In genomic region chr13:63556431-63556830, GRCm38 (mm10) we compare ENCODE assay signal across 11 mouse cellular contexts. TPM values are rescaled to one million over a fixed set of nuclear protein-coding genes. Genes with fewer than 3 reads are reported as not detected.
DNase-seq lines count a peak whose midpoint lies in the region; ATAC-seq and TF ChIP-seq lines count a peak whose summit lies in the region.
"Had no signal": no experiment of that assay in that cellular context is flagged by ENCODE, and none has a peak within 500 bp of the region (broad histone marks: within the 10 kb centered on the region; RNA-seq: fewer than 3 reads in every experiment).

No protein-coding gene starts in this region.

- TF ChIP-seq CTCF in lung, postnatal 0 days (IDR thresholded peaks at IDR 0.05): no peak

- peak; percentile 68 for ATAC-seq in lung, postnatal 0 days
- ATAC-seq in hindbrain, embryonic 16.5 days: no peak
- ATAC-seq in neural tube, embryonic 15.5 days (ENCODE audit: low FRiP score): no peak
- no peak for ATAC-seq in frontal cortex, adult (ENCODE audit: low TSS enrichment)

- H3K4me3 ChIP-seq in lung, postnatal 0 days (ENCODE audit: low read depth, low read length): no peak overlapping the region
- H3K4me3 ChIP-seq in hindbrain, embryonic 16.5 days (ENCODE audit: low read length): no peak overlapping the region
- H3K4me3 ChIP-seq in neural tube, embryonic 15.5 days (replicated peaks): peak overlapping the region; percentile 3; the same call in 1 of the 2 replicates

- H3K4me1 ChIP-seq in lung, postnatal 0 days (ENCODE audit: insufficient read depth, low read depth, low read length): peaks cover 58% of the 10 kb centered on the region
- peaks cover 81% of the 10 kb centered on the region for H3K4me1 ChIP-seq in hindbrain, embryonic 16.5 days (ENCODE audit: control insufficient read depth, insufficient read depth, low read depth, low read length)
- peaks cover 90% of the 10 kb centered on the region for H3K4me1 ChIP-seq in neural tube, embryonic 15.5 days

- H3K36me3 ChIP-seq in lung, postnatal 0 days (ENCODE audit: insufficient read depth, low read length): no peaks in the 10 kb centered on the region; the same call in 1 of the 2 replicates
- H3K36me3 ChIP-seq in hindbrain, embryonic 16.5 days (ENCODE audit: control insufficient read depth, insufficient read depth, low read length): no peaks in the 10 kb centered on the region
- H3K36me3 ChIP-seq in neural tube, embryonic 15.5 days: no peaks in the 10 kb centered on the region

- 0 out of 2 replicates have a peak overlapping the region, but pooled peaks have one; percentile 34 for H3K27ac ChIP-seq in lung, postnatal 0 days (ENCODE audit: low read length)
- no peak overlapping the region for H3K27ac ChIP-seq in hindbrain, embryonic 16.5 days (ENCODE audit: low read depth, low read length)
- peak overlapping the region; percentile 70 for H3K27ac ChIP-seq in neural tube, embryonic 15.5 days (replicated peaks)
- H3K27ac ChIP-seq: macrophage had no signal

- WGBS in lung, postnatal 0 days: 5% methylated on average over 1 of the region's 1 CpGs
- 22% methylated on average over 1 of the region's 1 CpGs for WGBS in hindbrain, embryonic 16.5 days
- WGBS in neural tube, embryonic 15.5 days: 25% methylated on average over 1 of the region's 1 CpGs

- H3K9me3 ChIP-seq in lung, postnatal 0 days (ENCODE audit: low read length): no peaks in the 10 kb centered on the region
- H3K9me3 ChIP-seq in hindbrain, embryonic 16.5 days (ENCODE audit: control insufficient read depth, low read length): no peaks in the 10 kb centered on the region
- no peaks in the 10 kb centered on the region for H3K9me3 ChIP-seq in neural tube, embryonic 15.5 days (replicated peaks)

- DNase-seq in cerebellum, adult 11-12 months: peak; percentile 25
- no peak for DNase-seq in cerebellum, postnatal 10 days
- DNase-seq in lung, postnatal 0 days (ENCODE audit: low spot score): peak; percentile 62
- no peak for DNase-seq in lung, postnatal 14 days
- no peak for DNase-seq in adrenal gland, postnatal 14 days
- DNase-seq: adrenal gland, adult 2 months; layer of hippocampus, adult 9-11 months had no signal

- H3K9ac ChIP-seq in lung, postnatal 0 days (replicated peaks; ENCODE audit: low read depth): no peak overlapping the region
- no peak overlapping the region for H3K9ac ChIP-seq in hindbrain, embryonic 16.5 days (ENCODE audit: low read depth, low read length)
- no peak overlapping the region for H3K9ac ChIP-seq in neural tube, embryonic 15.5 days (replicated peaks)

- no peaks in the 10 kb centered on the region for H3K27me3 ChIP-seq in lung, postnatal 0 days (replicated peaks; ENCODE audit: insufficient read depth, low read length)
- H3K27me3 ChIP-seq in hindbrain, embryonic 16.5 days (replicated peaks; ENCODE audit: control insufficient read depth, insufficient read depth, low read length): no peaks in the 10 kb centered on the region
- no peaks in the 10 kb centered on the region for H3K27me3 ChIP-seq in neural tube, embryonic 15.5 days (replicated peaks)

- H3K4me2 ChIP-seq in lung, postnatal 0 days (replicated peaks; ENCODE audit: low read depth, low read length): 0 out of 2 replicates have a peak overlapping the region, but pooled peaks have one; percentile 1
- H3K4me2 ChIP-seq in hindbrain, embryonic 16.5 days (ENCODE audit: low read length): peak overlapping the region; percentile 25
- H3K4me2 ChIP-seq in neural tube, embryonic 15.5 days: peak overlapping the region; percentile 97

- no peak for TF ChIP-seq EP300 in lung, postnatal 0 days (IDR thresholded peaks at IDR 0.05)

RNA-seq across cellular contexts. Expression of gene Ptch1, which starts 17.0 kb away (rescaled TPM):
- 15.2 and 21.3 TPM in 2 replicates for polyA plus RNA-seq in lung, postnatal 0 days (2015; fragmentation: Nextera tagmentation; extraction: Ambion mirVana)
- 15.3 and 17.3 TPM in 2 replicates for polyA plus RNA-seq in hindbrain, embryonic 16.5 days (2015; fragmentation: Nextera tagmentation; extraction: Ambion mirVana)
- polyA plus RNA-seq in neural tube, embryonic 15.5 days (2015; fragmentation: Nextera tagmentation; extraction: Ambion mirVana): 16.9 and 17.5 TPM in 2 replicates
- 38.6 and 39.5 TPM in 2 replicates for total RNA-seq in adrenal gland, postnatal 14 days (2021)

RNA-seq across cellular contexts. Expression of gene Fancc, which starts 59.4 kb away (rescaled TPM):
- polyA plus RNA-seq in lung, postnatal 0 days (2015; fragmentation: Nextera tagmentation; extraction: Ambion mirVana): 26.0 and 37.6 TPM in 2 replicates
- 15.7 and 16.0 TPM in 2 replicates for polyA plus RNA-seq in hindbrain, embryonic 16.5 days (2015; fragmentation: Nextera tagmentation; extraction: Ambion mirVana)
- 12.8 and 14.4 TPM in 2 replicates for polyA plus RNA-seq in neural tube, embryonic 15.5 days (2015; fragmentation: Nextera tagmentation; extraction: Ambion mirVana)
- 8.9 and 14.0 TPM in 2 replicates for total RNA-seq in adrenal gland, postnatal 14 days (2021)

Comparison
In these comparisons a context has a peak if more than half of its experiments do, and no peak if none do; other contexts are left out.
1. DNase-seq: peak in cerebellum, adult 11-12 months (single experiment) and lung, postnatal 0 days (single experiment); none in cerebellum, postnatal 10 days (0 of 2), lung, postnatal 14 days (single experiment) and adrenal gland, postnatal 14 days (single experiment).
2. H3K4me2 ChIP-seq: peak in every context shown above with its lines; median percentile 97 in neural tube, embryonic 15.5 days; 25 in hindbrain, embryonic 16.5 days; 1 in lung, postnatal 0 days.